Mouse (Mus musculus) limb, embryonic 14.5 days (tissue): ENCODE data around the gene 6030468B19Rik. TPM values are rescaled to one million over a fixed set of nuclear protein-coding genes. Genes with fewer than 3 reads are reported as not detected.
A peak's percentile ranks its signal among the peaks of the same experiment; 100 is the strongest.

Experiments
- ATAC-seq: fragments of 200-750 bp; cut with Nextera tagmentation; 2 replicates; pipeline ENCODE4 v1.8.0; 2017; ENCODE audit warnings: low read depth, moderate number of reproducible peaks, moderate TSS enrichment; ENCODE audit not compliant: low FRiP score
- DNase-seq: peaks from one replicate; pipeline ENCODE4 v3.0.0-alpha.2; 2015; ENCODE audit warnings: low spot score
- H3K27ac ChIP-seq: fragments of 300-500 bp; sonication (generic); replicated peaks from 2 replicates; pipeline ENCODE4 v1.5.1; 2014; ENCODE audit warnings: low read depth, mild to moderate bottlenecking, low read length, moderate library complexity, mixed read lengths
- H3K27me3 ChIP-seq: fragments of 300-500 bp; sonication (generic); 2 replicates; pipeline ENCODE4 v1.6.1; 2014; ENCODE audit warnings: low read length, mixed read lengths; ENCODE audit not compliant: control insufficient read depth, insufficient read depth
- H3K36me3 ChIP-seq: fragments of 300-500 bp; sonication (generic); 2 replicates; pipeline ENCODE4 v1.6.1; 2014; ENCODE audit warnings: mild to moderate bottlenecking, low read length, moderate library complexity, mixed read lengths; ENCODE audit not compliant: control insufficient read depth, insufficient read depth
- H3K4me1 ChIP-seq: fragments of 300-500 bp; sonication (generic); 2 replicates; pipeline ENCODE4 v1.6.1; 2014; ENCODE audit warnings: antibody characterized with exemption, low read length, mixed read lengths; ENCODE audit not compliant: control insufficient read depth, insufficient read depth
- H3K4me2 ChIP-seq: fragments of 300-500 bp; sonication (generic); replicated peaks from 2 replicates; pipeline ENCODE4 v1.6.1; 2014; ENCODE audit warnings: low read depth, mild to moderate bottlenecking, low read length, moderate library complexity; ENCODE audit not compliant: severe bottlenecking
- H3K4me3 ChIP-seq: fragments of 300-500 bp; sonication (generic); replicated peaks from 2 replicates; pipeline ENCODE4 v1.5.1; 2014; ENCODE audit warnings: low read length
- H3K9ac ChIP-seq: fragments of 300-500 bp; sonication (generic); 2 replicates; pipeline ENCODE4 v1.6.1; 2014; ENCODE audit warnings: mild to moderate bottlenecking, low read depth, low read length, moderate library complexity; ENCODE audit not compliant: severe bottlenecking
- H3K9me3 ChIP-seq: fragments of 300-500 bp; sonication (generic); 2 replicates; pipeline ENCODE4 v1.6.1; 2016; ENCODE audit warnings: low read length; ENCODE audit not compliant: control insufficient read depth
- POLR2A ChIP-seq: fragments of 200-500 bp; IDR thresholded peaks from 2 replicates; pipeline ENCODE4 v1.8.0; 2012; ENCODE audit warnings: inconsistent platforms, mild to moderate bottlenecking, moderate library complexity, borderline replicate concordance; ENCODE audit not compliant: insufficient read depth, insufficient read length; ENCODE audit errors: extremely low read depth
- WGBS: fragments of 180-500 bp; shearing (Covaris S2); extraction: QIAGEN DNeasy Blood & Tissue Kit; methylation state at CpG from one replicate; pipeline ENCODE4 v1.1.7; 2014; 5-methylcytosine and 5-hydroxymethylcytosine counted together
- polyA plus RNA-seq, 2 experiments: library from polyadenylated mRNA; depleted of rRNA in 1 of 2; stranded (reverse) in 1 of 2; unstranded in 1 of 2; fragments of >200 nt; fragmentation: Nextera tagmentation in 1 of 2; extraction: Ambion mirVana in 1 of 2; gene quantifications; 2 replicates each; pipeline versions ENCODE4 v1.2.1 to v1.2.3; 2012 to 2014

The 6030468B19Rik gene
- polyA plus RNA-seq, 2 experiments, result 0.11 TPM; not detected in 1

- peaks cover 49% of the 10 kb centered on the region for H3K4me1 ChIP-seq
- no peak overlapping the region for H3K9ac ChIP-seq
Observed at GRCm38 (mm10) chr11:117827386-117827785, 29.9 kb downstream of the 6030468B19Rik start.

GRCm38 (mm10) chr11:117828149-117828887, 30.9 kb downstream of the 6030468B19Rik start:
- ATAC-seq (no peak), DNase-seq (peak; percentile 57)
- no peak overlapping the region for H3K4me2 ChIP-seq
- 0 out of 2 replicates have a peak, but pooled peaks cover 3% of the 10 kb centered on the region for H3K36me3 ChIP-seq
- TF ChIP-seq POLR2A, result no peak
- H3K9ac ChIP-seq, result 0 out of 2 replicates have a peak overlapping the region, but pooled peaks have one; percentile 7
- H3K4me1 ChIP-seq, result peaks cover 40% of the 10 kb centered on the region
- whole genome bisulfite sequencing, result 56% methylated on average over 18 of the region's 18 CpGs
- no peak overlapping the region for H3K4me3 ChIP-seq
- no peaks in the 10 kb centered on the region for H3K27me3 ChIP-seq
- H3K9me3 ChIP-seq, result no peaks in the 10 kb centered on the region
- H3K27ac ChIP-seq, result peak overlapping the region; percentile 56

More at GRCm38 (mm10) chr11:117827386-117827785, 29.9 kb downstream of the 6030468B19Rik start:
- peaks cover 10% of the 10 kb centered on the region for H3K36me3 ChIP-seq
- no peaks in the 10 kb centered on the region for H3K27me3 ChIP-seq
- no peak for TF ChIP-seq POLR2A
- H3K4me3 ChIP-seq, result no peak overlapping the region
- no peak for ATAC-seq
- DNase-seq, result no peak
- H3K27ac ChIP-seq, result no peak overlapping the region
- no peak overlapping the region for H3K4me2 ChIP-seq
- 48% methylated on average over 3 of the region's 3 CpGs for WGBS
- H3K9me3 ChIP-seq, result no peaks in the 10 kb centered on the region

GRCm38 (mm10) chr11:117828888-117829604, 31.6 kb downstream of the 6030468B19Rik start:
- Histone ChIP-seq H3K36me3 (no peaks in the 10 kb centered on the region), H3K4me1 (peaks cover 36% of the 10 kb centered on the region), H3K4me2 (no peak overlapping the region), H3K9me3 (no peaks in the 10 kb centered on the region), H3K9ac (no peak overlapping the region), H3K4me3 (no peak overlapping the region), H3K27ac (peak overlapping the region; percentile 56), H3K27me3 (no peaks in the 10 kb centered on the region)
- WGBS, result 55% methylated on average over 9 of the region's 9 CpGs
- DNase-seq, result no peak
- ATAC-seq, result no peak
- no peak for TF ChIP-seq POLR2A

GRCm38 (mm10) chr11:117829671-117830215, 32.3 kb downstream of the 6030468B19Rik start:
- no peaks in the 10 kb centered on the region for H3K9me3 ChIP-seq
- DNase-seq (no peak), ATAC-seq (no peak)
- no peak overlapping the region for H3K4me3 ChIP-seq
- peaks cover 32% of the 10 kb centered on the region for H3K4me1 ChIP-seq
- H3K9ac ChIP-seq, result no peak overlapping the region
- H3K27me3 ChIP-seq, result no peaks in the 10 kb centered on the region
- 74% methylated on average over 2 of the region's 2 CpGs for WGBS
- no peaks in the 10 kb centered on the region for H3K36me3 ChIP-seq
- TF ChIP-seq POLR2A, result no peak
- H3K4me2 ChIP-seq, result no peak overlapping the region
- H3K27ac ChIP-seq, result no peak overlapping the region

- 73% methylated on average over 9 of the region's 9 CpGs for WGBS
- H3K27ac ChIP-seq, result no peak overlapping the region
Observed at GRCm38 (mm10) chr11:117830401-117830800, 32.9 kb downstream of the 6030468B19Rik start.

More at GRCm38 (mm10) chr11:117830401-117830800, 32.9 kb downstream of the 6030468B19Rik start:
- H3K27me3 ChIP-seq, result no peaks in the 10 kb centered on the region
- no peaks in the 10 kb centered on the region for H3K36me3 ChIP-seq
- H3K4me3 ChIP-seq, result no peak overlapping the region
- no peak for TF ChIP-seq POLR2A
- no peak overlapping the region for H3K4me2 ChIP-seq
- no peak for ATAC-seq
- no peaks in the 10 kb centered on the region for H3K9me3 ChIP-seq
- no peak overlapping the region for H3K9ac ChIP-seq
- DNase-seq, result no peak
- H3K4me1 ChIP-seq, result peaks cover 27% of the 10 kb centered on the region
